Mouse (Mus musculus) megakaryocyte, embryonic 14.5 days (primary cell): ENCODE results near the gene Rab37.

ENCODE experiments used
- FLI1 ChIP-seq: IDR thresholded peaks from 2 replicates; pipeline ENCODE4 v1.6.1; 2012; ENCODE audit warnings: low read length, inconsistent platforms, mixed read lengths
- GATA1 ChIP-seq: IDR thresholded peaks from 3 replicates; pipeline ENCODE4 v1.6.1; 2012; ENCODE audit warnings: mixed read lengths, low read length, inconsistent platforms, borderline replicate concordance

- TF ChIP-seq GATA1: no peak
- no peak for TF ChIP-seq FLI1
These were observed 28.2 kb downstream of the Rab37 start for GRCm38 (mm10) chr11:115119409-115119808.
